Mouse (Mus musculus) lung, adult 2 months (tissue): ENCODE measurements around the gene Cd9. TPM values are rescaled to one million over a fixed set of nuclear protein-coding genes. Genes with fewer than 3 reads are reported as not detected.

Source experiments
- DNase-seq: peaks from one replicate; pipeline ENCODE4 v3.0.0; 2022
- H3K4me1 ChIP-seq: fragments of 200-500 bp; 2 replicates; pipeline ENCODE4 v1.6.1; 2011; ENCODE audit warnings: low read length; ENCODE audit not compliant: control insufficient read depth, insufficient read depth
- H3K4me3 ChIP-seq: fragments of 200-500 bp; replicated peaks from 2 replicates; pipeline ENCODE3; 2011; ENCODE audit warnings: low read depth, mild to moderate bottlenecking, control low read depth, low read length; ENCODE audit errors: extremely low read depth
- CTCF ChIP-seq: fragments of 200-500 bp; IDR thresholded peaks from 2 replicates; pipeline ENCODE4 v1.5.1; 2011; ENCODE audit warnings: mild to moderate bottlenecking, low read length, control low read depth; ENCODE audit not compliant: insufficient read depth
- POLR2A ChIP-seq: fragments of 200-500 bp; IDR thresholded peaks from 2 replicates; pipeline ENCODE4 v1.6.1; 2011; ENCODE audit warnings: low read depth, mild to moderate bottlenecking, control low read depth, low read length, borderline replicate concordance; ENCODE audit errors: extremely low read depth
- WGBS: fragments of 180-500 bp; shearing (Covaris S2); methylation state at CpG from one replicate; pipeline ENCODE4 v1.1.7; 2018; 5-methylcytosine and 5-hydroxymethylcytosine counted together
- polyA plus RNA-seq: library from polyadenylated mRNA; depleted of rRNA; stranded (reverse); fragments of >200 nt; gene quantifications from 2 replicates; pipeline ENCODE4 v1.2.3, GENCODE M21; 2012

Gene Cd9
- polyA plus RNA-seq, 1 experiment = 537 TPM

- 90% methylated on average over 4 of the region's 4 CpGs for WGBS
- H3K4me1 ChIP-seq = no peaks in the 10 kb centered on the region
- no peak for DNase-seq
- TF ChIP-seq POLR2A = no peak
- TF ChIP-seq CTCF = no peak
- no peak overlapping the region for H3K4me3 ChIP-seq
These were observed 11.8 kb upstream of the Cd9 start for GRCm38 (mm10) chr6:125506427-125506826.

GRCm38 (mm10) chr6:125504622-125505355, 10.2 kb upstream of the Cd9 start:
- whole genome bisulfite sequencing = 65% methylated on average over 3 of the region's 3 CpGs
- no peak for DNase-seq
- TF ChIP-seq CTCF (no peak), POLR2A (no peak)
- Histone ChIP-seq H3K4me3 (no peak overlapping the region), H3K4me1 (no peaks in the 10 kb centered on the region)

GRCm38 (mm10) chr6:125503186-125503802, 8.7 kb upstream of the Cd9 start:
- TF ChIP-seq CTCF (no peak), POLR2A (no peak)
- WGBS = 94% methylated on average over 11 of the region's 11 CpGs
- Histone ChIP-seq H3K4me1 (no peaks in the 10 kb centered on the region), H3K4me3 (no peak overlapping the region)
- DNase-seq = no peak

- WGBS = 28% methylated on average over 5 of the region's 5 CpGs
- Histone ChIP-seq H3K4me1 (no peaks in the 10 kb centered on the region; the same call in 1 of the 2 replicates), H3K4me3 (no peak overlapping the region)
- TF ChIP-seq POLR2A = no peak
- TF ChIP-seq CTCF = peak; percentile 62
- no peak for DNase-seq
These were observed 3.5 kb upstream of the Cd9 start for GRCm38 (mm10) chr6:125498062-125498461.

- H3K4me1 ChIP-seq = no peaks in the 10 kb centered on the region; the same call in 1 of the 2 replicates
- DNase-seq = no peak
- no peak overlapping the region for H3K4me3 ChIP-seq
- TF ChIP-seq CTCF (no peak), POLR2A (no peak)
- WGBS = 90% methylated on average over 12 of the region's 12 CpGs
These were observed 1.8 kb upstream of the Cd9 start for GRCm38 (mm10) chr6:125496417-125496816.

- peaks cover 6% of the 10 kb centered on the region for H3K4me1 ChIP-seq
- WGBS = 60% methylated on average over 9 of the region's 9 CpGs
- no peak overlapping the region for H3K4me3 ChIP-seq
- TF ChIP-seq CTCF (no peak), POLR2A (no peak)
- no peak for DNase-seq
These were observed 770 bp upstream of the Cd9 start for GRCm38 (mm10) chr6:125495361-125495760.

- TF ChIP-seq CTCF (no peak), POLR2A (peak; percentile 68; the same call in 1 of the 2 replicates)
- WGBS = 23% methylated on average over 5 of the region's 5 CpGs
- H3K4me1 ChIP-seq = peaks cover 6% of the 10 kb centered on the region
- peak overlapping the region; percentile 80 for H3K4me3 ChIP-seq
- no peak for DNase-seq
These were observed 1.4 kb downstream of the Cd9 start for GRCm38 (mm10) chr6:125493147-125493546.

GRCm38 (mm10) chr6:125492664-125493063, 1.9 kb downstream of the Cd9 start:
- peak; percentile 41 for DNase-seq
- TF ChIP-seq CTCF (peak; percentile 48; the same call in 1 of the 2 replicates), POLR2A (peak; percentile 9; the same call in 1 of the 2 replicates)
- H3K4me3 ChIP-seq = peak overlapping the region; percentile 80
- peaks cover 6% of the 10 kb centered on the region for H3K4me1 ChIP-seq
- 34% methylated on average over 6 of the region's 6 CpGs for WGBS

GRCm38 (mm10) chr6:125492033-125492432, 2.6 kb downstream of the Cd9 start:
- Histone ChIP-seq H3K4me3 (peak overlapping the region; percentile 10), H3K4me1 (peaks cover 6% of the 10 kb centered on the region)
- peak; percentile 42 for DNase-seq
- TF ChIP-seq CTCF (no peak), POLR2A (no peak)
- WGBS = 32% methylated on average over 9 of the region's 9 CpGs
